In genomic region chr6:122811280-122811652, GRCm38 (mm10) we compare ENCODE assay signal across 8 mouse cellular contexts. TPM values are rescaled to one million over a fixed set of nuclear protein-coding genes. Genes with fewer than 3 reads are reported as not detected.
DNase-seq lines count a peak whose midpoint lies in the region; ATAC-seq and TF ChIP-seq lines count a peak whose summit lies in the region.

No protein-coding gene starts in this region.

- DNase-seq in c-Kit-positive CD71-negative TER-119-negative erythroid progenitor cells, embryonic 14.5 days (ENCODE audit: low read depth), result peak; percentile 77
- DNase-seq in forebrain, embryonic 10.5 days (ENCODE audit: extremely low spot score, low spot score), result peak; percentile 87
- peak; percentile 96 to 97 for DNase-seq in kidney, postnatal 36 days
- DNase-seq in neural tube, embryonic 11.5 days (ENCODE audit: low spot score), result peak; percentile 88
- DNase-seq in stomach, postnatal 0 days (ENCODE audit: low spot score), result peak; percentile 96

- TF ChIP-seq CTCF in E14TG2a.4 (conservative IDR thresholded peaks at IDR 0.05; ENCODE audit: low read length), result no peak
- TF ChIP-seq CTCF in stomach, postnatal 0 days (IDR thresholded peaks at IDR 0.05; ENCODE audit: low read depth), result peak; percentile 41

- H3K9me3 ChIP-seq in E14TG2a.4 (ENCODE audit: low read length), result no peaks in the 10 kb centered on the region
- no peaks in the 10 kb centered on the region for H3K9me3 ChIP-seq in forebrain, embryonic 10.5 days
- H3K9me3 ChIP-seq in heart, embryonic 15.5 days (replicated peaks), result no peaks in the 10 kb centered on the region
- no peaks in the 10 kb centered on the region for H3K9me3 ChIP-seq in liver, embryonic 15.5 days (replicated peaks)
- H3K9me3 ChIP-seq in neural tube, embryonic 11.5 days (ENCODE audit: control insufficient read depth, low read length), result no peaks in the 10 kb centered on the region
- no peaks in the 10 kb centered on the region for H3K9me3 ChIP-seq in stomach, postnatal 0 days (ENCODE audit: control insufficient read depth, low read length)

- WGBS in forebrain, embryonic 10.5 days, result under 1% methylated on average over 38 of the region's 38 CpGs
- under 1% methylated on average over 38 of the region's 38 CpGs for WGBS in heart, embryonic 15.5 days
- under 1% methylated on average over 38 of the region's 38 CpGs for WGBS in liver, embryonic 15.5 days (ENCODE audit: insufficient replicate concordance)
- under 1% methylated on average over 38 of the region's 38 CpGs for WGBS in neural tube, embryonic 11.5 days
- 0% methylated on average over 32 of the region's 38 CpGs for WGBS in stomach, postnatal 0 days

- H3K27ac ChIP-seq in forebrain, embryonic 10.5 days, result peak overlapping the region; percentile 95
- peak overlapping the region; percentile 99 for H3K27ac ChIP-seq in heart, embryonic 15.5 days
- H3K27ac ChIP-seq in liver, embryonic 15.5 days (replicated peaks), result peak overlapping the region; percentile 100
- peak overlapping the region; percentile 96 for H3K27ac ChIP-seq in neural tube, embryonic 11.5 days (ENCODE audit: low read depth, low read length)
- peak overlapping the region; percentile 100 for H3K27ac ChIP-seq in stomach, postnatal 0 days (replicated peaks)

- H3K36me3 ChIP-seq in E14TG2a.4 (ENCODE audit: insufficient read depth, low read length), result no peaks in the 10 kb centered on the region
- H3K36me3 ChIP-seq in forebrain, embryonic 10.5 days (replicated peaks), result no peaks in the 10 kb centered on the region
- no peaks in the 10 kb centered on the region for H3K36me3 ChIP-seq in heart, embryonic 15.5 days
- H3K36me3 ChIP-seq in liver, embryonic 15.5 days (replicated peaks), result no peaks in the 10 kb centered on the region
- no peaks in the 10 kb centered on the region for H3K36me3 ChIP-seq in neural tube, embryonic 11.5 days (ENCODE audit: control insufficient read depth, insufficient read depth, low read length)
- no peaks in the 10 kb centered on the region for H3K36me3 ChIP-seq in stomach, postnatal 0 days (ENCODE audit: control insufficient read depth, insufficient read depth, low read length)

- no peaks in the 10 kb centered on the region for H3K27me3 ChIP-seq in E14TG2a.4 (ENCODE audit: insufficient read depth, low read length)
- H3K27me3 ChIP-seq in forebrain, embryonic 10.5 days (ENCODE audit: poor library complexity, severe bottlenecking), result no peaks in the 10 kb centered on the region; the same call in 1 of the 2 replicates
- H3K27me3 ChIP-seq in heart, embryonic 15.5 days, result no peaks in the 10 kb centered on the region
- no peaks in the 10 kb centered on the region for H3K27me3 ChIP-seq in liver, embryonic 15.5 days
- H3K27me3 ChIP-seq in neural tube, embryonic 11.5 days (ENCODE audit: control insufficient read depth, insufficient read depth, low read length), result no peaks in the 10 kb centered on the region
- no peaks in the 10 kb centered on the region for H3K27me3 ChIP-seq in stomach, postnatal 0 days (ENCODE audit: control insufficient read depth, insufficient read depth, low read length)

- ATAC-seq in heart, embryonic 15.5 days (replicated peaks; ENCODE audit: insufficient number of reproducible peaks, insufficient read depth, low FRiP score, low read depth), result peak; percentile 95
- ATAC-seq in liver, embryonic 15.5 days (ENCODE audit: insufficient read depth), result peak; percentile 91
- ATAC-seq in neural tube, embryonic 11.5 days (ENCODE audit: insufficient read depth, low FRiP score, low TSS enrichment), result peak; percentile 91
- ATAC-seq in stomach, postnatal 0 days (ENCODE audit: low FRiP score, low TSS enrichment), result peak; percentile 95

- H3K4me2 ChIP-seq in heart, embryonic 15.5 days, result peak overlapping the region; percentile 78
- H3K4me2 ChIP-seq in liver, embryonic 15.5 days, result peak overlapping the region; percentile 82
- H3K4me2 ChIP-seq in neural tube, embryonic 11.5 days (ENCODE audit: low read depth), result peak overlapping the region; percentile 51
- H3K4me2 ChIP-seq in stomach, postnatal 0 days (replicated peaks; ENCODE audit: low read depth), result peak overlapping the region; percentile 56

- peak overlapping the region; percentile 93 for H3K4me3 ChIP-seq in E14TG2a.4 (replicated peaks; ENCODE audit: low read length)
- peak overlapping the region; percentile 75 for H3K4me3 ChIP-seq in forebrain, embryonic 10.5 days
- H3K4me3 ChIP-seq in heart, embryonic 15.5 days, result peak overlapping the region; percentile 76
- H3K4me3 ChIP-seq in liver, embryonic 15.5 days (replicated peaks), result peak overlapping the region; percentile 77
- peak overlapping the region; percentile 52 for H3K4me3 ChIP-seq in neural tube, embryonic 11.5 days (ENCODE audit: low read depth, low read length)
- H3K4me3 ChIP-seq in stomach, postnatal 0 days (ENCODE audit: low read depth, low read length), result peak overlapping the region; percentile 63

- H3K9ac ChIP-seq in heart, embryonic 15.5 days, result peak overlapping the region; percentile 72
- H3K9ac ChIP-seq in liver, embryonic 15.5 days, result peak overlapping the region; percentile 87
- H3K9ac ChIP-seq in neural tube, embryonic 11.5 days (ENCODE audit: low read length), result peak overlapping the region; percentile 73
- H3K9ac ChIP-seq in stomach, postnatal 0 days (ENCODE audit: low read length), result peak overlapping the region; percentile 79

- TF ChIP-seq EP300 in stomach, postnatal 0 days (optimal IDR thresholded peaks at IDR 0.05), result no peak

- H3K4me1 ChIP-seq in E14TG2a.4 (replicated peaks; ENCODE audit: low read depth, low read length), result peaks cover 42% of the 10 kb centered on the region
- H3K4me1 ChIP-seq in forebrain, embryonic 10.5 days, result peaks cover 14% of the 10 kb centered on the region
- H3K4me1 ChIP-seq in heart, embryonic 15.5 days (replicated peaks), result peaks cover 10% of the 10 kb centered on the region; the same call in 1 of the 2 replicates
- H3K4me1 ChIP-seq in liver, embryonic 15.5 days (replicated peaks), result peaks cover 32% of the 10 kb centered on the region
- no peaks in the 10 kb centered on the region for H3K4me1 ChIP-seq in neural tube, embryonic 11.5 days (ENCODE audit: control insufficient read depth, insufficient read depth, low read length)
- no peaks in the 10 kb centered on the region; the same call in 1 of the 2 replicates for H3K4me1 ChIP-seq in stomach, postnatal 0 days (replicated peaks; ENCODE audit: control insufficient read depth, insufficient read depth)

RNA-seq across cellular contexts. Expression of gene Foxj2, which starts 8.4 kb away (rescaled TPM):
- polyA plus RNA-seq in forebrain, embryonic 10.5 days (2016; fragmentation: Nextera tagmentation; extraction: Ambion mirVana), result 2.2 and 2.3 TPM in 2 replicates
- polyA plus RNA-seq in heart, embryonic 15.5 days (2015; fragmentation: Nextera tagmentation; extraction: Ambion mirVana), result 5.0 and 6.7 TPM in 2 replicates
- polyA plus RNA-seq in liver, embryonic 15.5 days (2015; fragmentation: Nextera tagmentation; extraction: Ambion mirVana), result 1.3 and 1.5 TPM in 2 replicates
- 4.8 and 5.1 TPM in 2 replicates for polyA plus RNA-seq in neural tube, embryonic 11.5 days (2014; fragmentation: Nextera tagmentation; extraction: Ambion mirVana)
- 3.0 and 3.5 TPM in 2 replicates for polyA plus RNA-seq in stomach, postnatal 0 days (2015; fragmentation: Nextera tagmentation; extraction: Ambion mirVana)

RNA-seq across cellular contexts. Expression of gene Slc2a3, which starts 9.8 kb away (rescaled TPM):
- polyA plus RNA-seq in forebrain, embryonic 10.5 days (2016; fragmentation: Nextera tagmentation; extraction: Ambion mirVana), result 67.3 and 70.7 TPM in 2 replicates
- 8.4 and 12.2 TPM in 2 replicates for polyA plus RNA-seq in heart, embryonic 15.5 days (2015; fragmentation: Nextera tagmentation; extraction: Ambion mirVana)
- 11.8 and 13.8 TPM in 2 replicates for polyA plus RNA-seq in liver, embryonic 15.5 days (2015; fragmentation: Nextera tagmentation; extraction: Ambion mirVana)
- 31.1 and 39.5 TPM in 2 replicates for polyA plus RNA-seq in neural tube, embryonic 11.5 days (2014; fragmentation: Nextera tagmentation; extraction: Ambion mirVana)
- 3.3 and 4.0 TPM in 2 replicates for polyA plus RNA-seq in stomach, postnatal 0 days (2015; fragmentation: Nextera tagmentation; extraction: Ambion mirVana)

RNA-seq across cellular contexts. Expression of gene C3ar1, which starts 44.7 kb away (rescaled TPM):
- 0.89 and 1.1 TPM in 2 replicates for polyA plus RNA-seq in forebrain, embryonic 10.5 days (2016; fragmentation: Nextera tagmentation; extraction: Ambion mirVana)
- polyA plus RNA-seq in heart, embryonic 15.5 days (2015; fragmentation: Nextera tagmentation; extraction: Ambion mirVana), result 2.8 and 4.3 TPM in 2 replicates
- polyA plus RNA-seq in liver, embryonic 15.5 days (2015; fragmentation: Nextera tagmentation; extraction: Ambion mirVana), result 1.0 TPM in 2 replicates
- polyA plus RNA-seq in neural tube, embryonic 11.5 days (2014; fragmentation: Nextera tagmentation; extraction: Ambion mirVana), result 1.8 and 2.1 TPM in 2 replicates
- polyA plus RNA-seq in stomach, postnatal 0 days (2015; fragmentation: Nextera tagmentation; extraction: Ambion mirVana), result 2.4 and 2.5 TPM in 2 replicates

Comparison
In these comparisons a context has a peak if more than half of its experiments do, and no peak if none do; other contexts are left out.
1. Peak in every context shown above with its lines: DNase-seq, ATAC-seq, H3K4me3 ChIP-seq and H3K27ac ChIP-seq.